Mouse (Mus musculus) heart, postnatal 0 days (tissue): Measurements from ENCODE around the gene Uaca. TPM values are rescaled to one million over a fixed set of nuclear protein-coding genes. Genes with fewer than 3 reads are reported as not detected.
A peak's percentile ranks its signal among the peaks of the same experiment; 100 is the strongest.

Experiments
- ATAC-seq: fragments of 200-750 bp; cut with Nextera tagmentation; 2 replicates; pipeline ENCODE4 v1.8.0; 2017; ENCODE audit warnings: low read depth, moderate number of reproducible peaks, moderate library complexity; ENCODE audit not compliant: insufficient read depth
- DNase-seq: peaks from one replicate; pipeline ENCODE4 v3.0.0-alpha.2; 2016; ENCODE audit warnings: low spot score
- H3K27ac ChIP-seq: fragments of 300-500 bp; sonication (generic); 2 replicates; pipeline ENCODE4 v1.5.1; 2014; ENCODE audit warnings: low read depth, mild to moderate bottlenecking
- H3K27me3 ChIP-seq: fragments of 300-500 bp; sonication (generic); 2 replicates; pipeline ENCODE4 v1.6.1; 2014; ENCODE audit warnings: low read length, mixed read lengths; ENCODE audit not compliant: control insufficient read depth, insufficient read depth
- H3K36me3 ChIP-seq: fragments of 300-500 bp; sonication (generic); replicated peaks from 2 replicates; pipeline ENCODE4 v1.6.1; 2014; ENCODE audit warnings: low read length, mixed read lengths; ENCODE audit not compliant: control insufficient read depth, insufficient read depth
- H3K4me1 ChIP-seq: fragments of 300-500 bp; sonication (generic); 2 replicates; pipeline ENCODE4 v1.6.1; 2014; ENCODE audit warnings: antibody characterized with exemption; ENCODE audit not compliant: control insufficient read depth, insufficient read depth
- H3K4me2 ChIP-seq: fragments of 300-500 bp; sonication (generic); 2 replicates; pipeline ENCODE4 v1.6.1; 2014; ENCODE audit warnings: low read depth, mild to moderate bottlenecking, low read length, moderate library complexity
- H3K4me3 ChIP-seq: fragments of 300-500 bp; sonication (generic); 2 replicates; pipeline ENCODE4 v1.5.1; 2014; ENCODE audit warnings: low read depth, low read length
- H3K9ac ChIP-seq: fragments of 300-500 bp; sonication (generic); replicated peaks from 2 replicates; pipeline ENCODE4 v1.6.1; 2014; ENCODE audit warnings: low read depth, low read length, mixed read lengths
- H3K9me3 ChIP-seq: fragments of 300-500 bp; sonication (generic); replicated peaks from 2 replicates; pipeline ENCODE4 v1.6.1; 2016; ENCODE audit warnings: low read length; ENCODE audit not compliant: control insufficient read depth
- CTCF ChIP-seq: IDR thresholded peaks from 2 replicates; pipeline ENCODE4 v1.5.1; 2016; ENCODE audit warnings: antibody characterized with exemption, control low read depth, low read depth
- EP300 ChIP-seq: IDR thresholded peaks from 2 replicates; pipeline ENCODE4 v1.6.1; 2016; ENCODE audit warnings: antibody characterized with exemption, low read depth
- WGBS: fragments of 180-500 bp; shearing (Covaris S2); extraction: QIAGEN DNeasy Blood & Tissue Kit; methylation state at CpG from one replicate; pipeline ENCODE4 v1.1.7; 2014; 5-methylcytosine and 5-hydroxymethylcytosine counted together
- polyA plus RNA-seq: library from polyadenylated mRNA; unstranded; fragments of >200 nt; fragmentation: Nextera tagmentation; extraction: Ambion mirVana; gene quantifications from 2 replicates; pipeline ENCODE4 v1.2.1, GENCODE M21; 2015
- total RNA-seq: library from RNA; depleted of rRNA; stranded (reverse); fragments of >200 nt; gene quantifications from 2 replicates; pipeline ENCODE4 v1.2.3, GENCODE M21; 2014; ENCODE audit warnings: low replicate concordance

The Uaca gene
- total and polyA plus RNA-seq, 2 experiments from 2014 or later: 5.5 to 18.6 TPM

DNA sequence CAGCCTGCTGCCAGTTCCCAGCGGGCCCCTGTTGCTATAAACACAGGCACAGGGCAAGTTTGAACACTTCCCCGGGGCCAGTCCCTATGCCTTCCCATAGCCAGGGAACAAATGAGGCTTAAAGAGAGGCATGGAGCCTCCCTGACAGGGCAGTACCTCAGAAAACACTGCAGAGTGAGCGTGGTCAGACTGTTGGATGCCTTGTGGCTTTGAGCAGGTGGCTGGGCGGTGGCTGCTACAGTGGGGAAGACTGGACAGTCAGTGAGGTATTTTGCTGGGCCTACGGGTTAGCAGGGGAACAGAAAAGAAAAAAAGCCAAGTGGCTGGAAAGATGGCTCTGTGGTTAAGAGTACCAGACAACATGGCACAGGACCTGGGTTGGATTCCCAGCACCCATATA is 43.2 kb upstream of the Uaca start:
- Histone ChIP-seq H3K4me3 (no peak overlapping the region), H3K9ac (no peak overlapping the region), H3K9me3 (no peaks in the 10 kb centered on the region), H3K27me3 (no peaks in the 10 kb centered on the region), H3K36me3 (no peaks in the 10 kb centered on the region), H3K4me2 (no peak overlapping the region), H3K4me1 (no peaks in the 10 kb centered on the region), H3K27ac (no peak overlapping the region)
- TF ChIP-seq EP300 (no peak), CTCF (no peak)
- DNase-seq (no peak), ATAC-seq (no peak)
- 85% methylated on average over 5 of the region's 5 CpGs for WGBS

DNA sequence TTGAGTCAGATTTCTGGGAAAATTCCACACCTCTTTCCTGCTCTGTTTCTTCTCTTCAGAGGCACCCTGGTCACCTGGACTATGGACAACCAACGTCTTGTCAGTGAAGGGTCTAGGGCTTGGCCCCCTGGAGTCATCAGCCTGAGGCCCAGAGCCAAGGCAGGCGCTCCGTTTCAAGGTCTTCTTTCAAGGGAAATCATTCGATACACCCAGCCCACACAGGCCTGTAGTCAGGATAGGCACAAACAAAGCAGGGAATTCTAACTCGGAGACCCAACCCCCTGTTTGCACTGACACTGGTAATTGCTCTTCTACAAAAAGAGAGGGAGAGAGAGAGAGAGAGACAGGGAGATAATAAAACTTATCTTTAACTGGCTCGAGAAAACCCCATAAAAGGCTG is 42.4 kb upstream of the Uaca start:
- no peaks in the 10 kb centered on the region for H3K9me3 ChIP-seq
- DNase-seq (no peak), ATAC-seq (no peak)
- H3K27ac ChIP-seq: no peak overlapping the region
- no peak overlapping the region for H3K4me3 ChIP-seq
- no peaks in the 10 kb centered on the region for H3K36me3 ChIP-seq
- H3K4me1 ChIP-seq: no peaks in the 10 kb centered on the region
- no peak overlapping the region for H3K9ac ChIP-seq
- TF ChIP-seq CTCF (no peak), EP300 (no peak)
- H3K4me2 ChIP-seq: no peak overlapping the region
- WGBS: 65% methylated on average over 6 of the region's 6 CpGs
- no peaks in the 10 kb centered on the region for H3K27me3 ChIP-seq

DNA sequence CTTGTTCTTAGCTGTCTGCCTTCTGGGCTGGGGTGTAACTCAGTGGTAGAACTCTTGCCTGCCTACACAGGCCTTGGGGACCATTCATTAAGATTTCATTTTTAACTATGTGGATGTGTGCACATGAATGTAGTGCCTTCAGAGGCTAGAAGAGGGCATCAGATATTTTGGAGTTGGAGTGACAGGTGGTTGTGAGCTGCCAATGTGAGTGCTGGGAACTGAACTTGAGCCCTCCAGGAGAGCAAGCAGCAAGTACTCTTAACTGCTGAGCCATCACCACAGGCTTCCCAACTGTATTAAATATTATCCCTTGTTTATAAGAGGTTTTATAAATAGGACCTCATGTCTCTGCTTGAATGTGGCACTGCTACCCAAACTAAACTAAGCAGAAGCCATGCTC is 41.7 kb upstream of the Uaca start:
- Histone ChIP-seq H3K4me2 (no peak overlapping the region), H3K27ac (no peak overlapping the region), H3K4me3 (no peak overlapping the region), H3K4me1 (peaks cover 4% of the 10 kb centered on the region; the same call in 1 of the 2 replicates), H3K36me3 (no peaks in the 10 kb centered on the region), H3K9ac (no peak overlapping the region), H3K9me3 (no peaks in the 10 kb centered on the region), H3K27me3 (no peaks in the 10 kb centered on the region)
- ATAC-seq: no peak
- DNase-seq: no peak
- no peak for TF ChIP-seq EP300

DNA sequence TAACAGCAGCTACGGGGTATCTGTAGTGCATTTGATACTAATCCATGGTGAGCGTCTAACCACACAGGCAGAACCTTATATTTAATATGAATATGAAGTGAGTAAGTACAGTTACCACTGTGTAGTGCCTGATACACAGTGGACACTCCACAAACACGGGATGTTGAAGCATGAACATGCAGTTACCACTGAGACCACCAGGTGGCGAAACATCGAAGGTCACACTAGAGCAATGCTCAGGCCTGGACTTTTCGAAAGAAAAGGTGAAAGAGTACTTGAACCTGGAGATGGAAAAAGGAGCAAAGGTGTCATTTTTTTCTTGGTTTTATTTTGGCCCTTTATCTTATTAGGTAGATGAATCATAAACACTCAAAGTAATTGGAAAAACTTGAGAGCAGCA is 38.1 kb upstream of the Uaca start:
- TF ChIP-seq EP300: no peak
- peak; percentile 87 for TF ChIP-seq CTCF
- ATAC-seq (peak; percentile 34; the same call in 1 of the 2 replicates), DNase-seq (peak; percentile 63)
- H3K9me3 ChIP-seq: no peaks in the 10 kb centered on the region
- no peak overlapping the region for H3K4me3 ChIP-seq
- H3K4me1 ChIP-seq: peaks cover 20% of the 10 kb centered on the region
- WGBS: 35% methylated on average over 6 of the region's 6 CpGs
- H3K4me2 ChIP-seq: no peak overlapping the region
- H3K27ac ChIP-seq: no peak overlapping the region
- no peaks in the 10 kb centered on the region for H3K36me3 ChIP-seq
- no peaks in the 10 kb centered on the region for H3K27me3 ChIP-seq
- H3K9ac ChIP-seq: no peak overlapping the region

DNA sequence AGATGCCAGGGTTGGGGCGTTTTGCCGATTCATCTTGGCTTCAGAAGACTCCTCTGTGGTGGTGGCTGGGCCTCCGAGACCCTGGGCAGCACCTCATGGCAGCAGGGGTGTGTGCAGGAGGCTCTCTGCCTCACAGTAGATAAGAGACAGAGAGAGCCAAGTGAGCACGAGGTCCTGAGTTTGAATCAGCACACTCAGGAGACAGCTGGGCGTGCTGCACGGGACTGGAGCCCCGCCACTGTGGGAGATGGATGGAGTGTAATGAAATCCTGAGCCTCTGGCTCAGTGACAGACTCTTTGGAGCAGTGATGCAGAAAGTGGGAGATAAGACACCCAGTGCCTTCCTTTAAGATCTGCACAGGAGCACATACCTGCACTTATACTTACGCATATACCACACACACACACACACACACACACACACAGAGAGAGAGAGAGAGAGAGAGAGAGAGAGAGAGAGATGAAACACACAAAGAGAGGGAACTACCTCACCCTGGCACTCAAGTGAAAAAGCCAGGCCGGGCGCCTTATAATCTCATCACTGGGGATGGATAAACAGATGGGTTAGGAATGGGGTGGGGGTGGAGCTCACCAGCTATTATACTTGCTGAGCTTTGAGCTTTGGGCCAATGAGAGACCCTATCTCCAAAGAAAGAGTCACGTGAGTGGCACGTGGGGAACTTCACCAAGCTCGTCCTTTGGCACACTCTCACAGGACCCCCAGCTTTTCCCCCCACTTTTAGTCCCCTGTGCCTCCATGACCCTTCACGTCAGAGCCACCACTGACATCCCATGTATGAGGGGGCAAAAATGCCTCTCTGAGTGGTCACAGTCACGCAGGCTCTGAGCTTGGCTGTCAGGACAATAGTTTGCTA is 37.2 kb upstream of the Uaca start:
- 64% methylated on average over 15 of the region's 15 CpGs for WGBS
- DNase-seq: no peak
- ATAC-seq: no peak
- Histone ChIP-seq H3K27ac (peak overlapping the region; percentile 38; the same call in 1 of the 2 replicates), H3K4me1 (peaks cover 20% of the 10 kb centered on the region), H3K4me2 (no peak overlapping the region), H3K9me3 (no peaks in the 10 kb centered on the region), H3K27me3 (no peaks in the 10 kb centered on the region), H3K36me3 (no peaks in the 10 kb centered on the region), H3K4me3 (no peak overlapping the region), H3K9ac (no peak overlapping the region)
- TF ChIP-seq CTCF (no peak), EP300 (no peak)

DNA sequence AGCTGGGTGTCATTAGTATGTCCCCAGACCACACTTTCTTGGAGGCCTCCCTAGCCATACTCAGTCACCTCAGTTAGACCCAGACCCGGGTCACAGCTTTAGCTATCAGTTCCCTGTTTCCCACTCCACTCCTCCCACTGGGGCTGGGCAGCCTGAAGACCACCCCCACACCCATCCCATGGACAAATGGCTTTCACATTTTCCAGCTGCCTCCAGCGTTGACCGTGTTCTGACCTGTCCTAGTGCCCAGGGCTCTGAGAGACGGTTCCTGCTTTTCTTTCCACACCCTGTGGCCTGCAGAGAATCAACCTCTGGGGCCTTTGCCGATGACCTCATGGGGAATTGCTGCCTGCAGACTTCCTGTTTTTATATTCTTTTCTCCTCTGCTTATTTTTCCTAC is 36.5 kb upstream of the Uaca start:
- Histone ChIP-seq H3K27me3 (no peaks in the 10 kb centered on the region), H3K9me3 (no peaks in the 10 kb centered on the region), H3K36me3 (no peaks in the 10 kb centered on the region), H3K4me3 (no peak overlapping the region), H3K27ac (peak overlapping the region; percentile 22), H3K9ac (no peak overlapping the region), H3K4me1 (peaks cover 20% of the 10 kb centered on the region), H3K4me2 (no peak overlapping the region)
- DNase-seq (peak; percentile 71), ATAC-seq (peak; percentile 81)
- TF ChIP-seq CTCF: no peak
- no peak for TF ChIP-seq EP300
- WGBS: 12% methylated on average over 5 of the region's 5 CpGs
